Comparison of ENCODE assay signal across 8 mouse cellular contexts in genomic region chr2:65145421-65146117, GRCm38 (mm10).
DNase-seq lines count a peak whose midpoint lies in the region; ATAC-seq lines count a peak whose summit lies in the region.

No protein-coding gene starts in this region.

- 0 out of 2 replicates have a peak, but pooled peaks have one; percentile 42 for ATAC-seq in heart, embryonic 11.5 days (replicated peaks; ENCODE audit: insufficient number of reproducible peaks, low FRiP score, low TSS enrichment)
- ATAC-seq in lung, embryonic 16.5 days (ENCODE audit: low read depth), result peak; percentile 83

- no peak overlapping the region for H3K4me2 ChIP-seq in heart, embryonic 11.5 days
- H3K4me2 ChIP-seq in lung, embryonic 16.5 days (ENCODE audit: low read depth, low read length), result no peak overlapping the region

- peaks cover 1% of the 10 kb centered on the region; the same call in 1 of the 2 replicates for H3K4me1 ChIP-seq in heart, embryonic 11.5 days (ENCODE audit: control insufficient read depth, insufficient read depth, low read length)
- peaks cover under 1% of the 10 kb centered on the region; the same call in 1 of the 2 replicates for H3K4me1 ChIP-seq in lung, embryonic 16.5 days (replicated peaks; ENCODE audit: control insufficient read depth, insufficient read depth, low read length)

- H3K27ac ChIP-seq in heart, embryonic 11.5 days (ENCODE audit: low read depth, low read length), result no peak overlapping the region
- H3K27ac ChIP-seq in lung, embryonic 16.5 days (ENCODE audit: low read length), result no peak overlapping the region

- no peak overlapping the region for H3K4me3 ChIP-seq in heart, embryonic 11.5 days (ENCODE audit: low read depth, low read length)
- H3K4me3 ChIP-seq in lung, embryonic 16.5 days (ENCODE audit: low read length), result no peak overlapping the region

- 47% methylated on average over 6 of the region's 6 CpGs for WGBS in heart, embryonic 11.5 days (ENCODE audit: insufficient replicate concordance)
- WGBS in lung, embryonic 16.5 days, result 43% methylated on average over 6 of the region's 6 CpGs

- intact Hi-C loops in gastrocnemius, postnatal 36 days (cut with DNase I), result loop anchor here (2.0 to 10.0 kb wide), 3 partner anchors 92 to 419 kb away; partner anchors contain the start of genes Cobll1 and Scn3a

- no peak overlapping the region for H3K9ac ChIP-seq in heart, embryonic 11.5 days (ENCODE audit: low read depth, low read length)
- H3K9ac ChIP-seq in lung, embryonic 16.5 days (ENCODE audit: low read length), result no peak overlapping the region

- H3K9me3 ChIP-seq in heart, embryonic 11.5 days (replicated peaks; ENCODE audit: control insufficient read depth, low read length), result no peaks in the 10 kb centered on the region
- no peaks in the 10 kb centered on the region for H3K9me3 ChIP-seq in lung, embryonic 16.5 days (ENCODE audit: control insufficient read depth, low read length)

- H3K27me3 ChIP-seq in heart, embryonic 11.5 days (ENCODE audit: control insufficient read depth, insufficient read depth, low read length), result no peaks in the 10 kb centered on the region
- no peaks in the 10 kb centered on the region for H3K27me3 ChIP-seq in lung, embryonic 16.5 days (ENCODE audit: control insufficient read depth, insufficient read depth, low read depth, low read length)

- DNase-seq in testis, postnatal 14 days (ENCODE audit: low spot score), result peak; percentile 20
- no peak for DNase-seq in testis, postnatal 10 days (ENCODE audit: low spot score)
- DNase-seq in brain, adult 2 months (ENCODE audit: low read depth, low spot score), result peak; percentile 54
- peak; percentile 45 to 60 for DNase-seq in kidney, adult 8-10 months
- DNase-seq in skeletal muscle tissue, adult 2 months (ENCODE audit: low read depth, low spot score), result peak; percentile 30
- DNase-seq in gastrocnemius, postnatal 36 days, result no peak

- H3K36me3 ChIP-seq in heart, embryonic 11.5 days (ENCODE audit: control insufficient read depth, insufficient read depth, low read length), result no peaks in the 10 kb centered on the region
- peaks cover 3% of the 10 kb centered on the region for H3K36me3 ChIP-seq in lung, embryonic 16.5 days (ENCODE audit: control insufficient read depth, insufficient read depth, low read length)

Comparison
In these comparisons a context has a peak if more than half of its experiments do, and no peak if none do; other contexts are left out.
1. DNase-seq: peak in testis, postnatal 14 days (single experiment), brain, adult 2 months (single experiment), kidney, adult 8-10 months (2 of 2) and skeletal muscle tissue, adult 2 months (single experiment); none in testis, postnatal 10 days (single experiment) and gastrocnemius, postnatal 36 days (0 of 2).